Mouse (Mus musculus) midbrain, embryonic 15.5 days (tissue): ENCODE measurements around the gene Cic. TPM values are rescaled to one million over a fixed set of nuclear protein-coding genes. Genes with fewer than 3 reads are reported as not detected.

Experiments
- ATAC-seq: fragments of 200-750 bp; cut with Nextera tagmentation; replicated peaks from 2 replicates; pipeline ENCODE4 v1.8.0; 2017; ENCODE audit warnings: moderate TSS enrichment
- H3K27ac ChIP-seq: fragments of 300-500 bp; sonication (generic); 2 replicates; pipeline ENCODE4 v1.5.1; 2015; ENCODE audit warnings: mild to moderate bottlenecking, inconsistent platforms
- H3K27me3 ChIP-seq: fragments of 300-500 bp; sonication (generic); replicated peaks from 2 replicates; pipeline ENCODE4 v1.6.1; 2015; ENCODE audit warnings: inconsistent platforms
- H3K36me3 ChIP-seq: fragments of 300-500 bp; sonication (generic); replicated peaks from 2 replicates; pipeline ENCODE4 v1.6.1; 2015; ENCODE audit warnings: inconsistent platforms
- H3K4me1 ChIP-seq: fragments of 300-500 bp; sonication (generic); 2 replicates; pipeline ENCODE4 v1.6.1; 2015; ENCODE audit warnings: inconsistent platforms
- H3K4me2 ChIP-seq: fragments of 300-500 bp; sonication (generic); 2 replicates; pipeline ENCODE4 v1.6.1; 2015; ENCODE audit warnings: inconsistent platforms, mild to moderate bottlenecking, moderate library complexity
- H3K4me3 ChIP-seq: fragments of 300-500 bp; sonication (generic); 2 replicates; pipeline ENCODE4 v1.5.1; 2015; ENCODE audit warnings: mild to moderate bottlenecking, inconsistent platforms
- H3K9ac ChIP-seq: fragments of 300-500 bp; sonication (generic); 2 replicates; pipeline ENCODE4 v1.6.1; 2015; ENCODE audit warnings: mild to moderate bottlenecking, inconsistent platforms
- H3K9me3 ChIP-seq: fragments of 300-500 bp; sonication (generic); 2 replicates; pipeline ENCODE4 v1.6.1; 2016; ENCODE audit warnings: inconsistent platforms
- WGBS: fragments of 180-500 bp; shearing (Covaris S2); methylation state at CpG from one replicate; pipeline ENCODE4 v1.1.7; 2015; ENCODE audit warnings: mixed read lengths; 5-methylcytosine and 5-hydroxymethylcytosine counted together
- polyA plus RNA-seq: library from polyadenylated mRNA; unstranded; fragments of >200 nt; fragmentation: Nextera tagmentation; extraction: Ambion mirVana; gene quantifications from 2 replicates; pipeline ENCODE4 v1.2.1, GENCODE M21; 2015

Cic gene
- polyA plus RNA-seq, 1 experiment from 2014 or later, result 45.9 TPM

DNA sequence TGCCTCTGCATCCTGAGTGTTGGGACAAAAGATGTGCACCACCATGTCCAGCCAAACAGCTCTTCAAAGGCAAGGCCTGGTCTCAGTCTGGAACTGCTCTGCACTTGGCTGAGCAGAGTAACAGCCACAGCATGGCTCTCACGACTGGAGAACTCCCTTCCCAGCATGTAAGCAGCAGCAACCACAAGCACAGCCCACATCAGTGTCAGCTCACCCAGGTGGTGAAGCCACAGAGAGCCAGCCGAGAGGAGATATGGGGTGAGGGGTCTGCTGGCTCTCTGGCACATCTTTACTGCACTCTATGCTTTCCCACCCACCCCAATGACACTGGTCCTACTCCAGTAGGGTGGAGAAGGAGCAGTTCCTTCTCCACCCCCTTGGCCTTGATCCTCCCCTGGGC, 34.4 kb upstream of the Cic start:
- Histone ChIP-seq H3K4me2 (no peak overlapping the region), H3K27me3 (no peaks in the 10 kb centered on the region), H3K4me3 (no peak overlapping the region), H3K9ac (no peak overlapping the region), H3K9me3 (no peaks in the 10 kb centered on the region), H3K27ac (no peak overlapping the region), H3K36me3 (peaks cover 54% of the 10 kb centered on the region), H3K4me1 (peaks cover 28% of the 10 kb centered on the region)
- no peak for ATAC-seq
- WGBS, result 83% methylated on average over 2 of the region's 2 CpGs

DNA sequence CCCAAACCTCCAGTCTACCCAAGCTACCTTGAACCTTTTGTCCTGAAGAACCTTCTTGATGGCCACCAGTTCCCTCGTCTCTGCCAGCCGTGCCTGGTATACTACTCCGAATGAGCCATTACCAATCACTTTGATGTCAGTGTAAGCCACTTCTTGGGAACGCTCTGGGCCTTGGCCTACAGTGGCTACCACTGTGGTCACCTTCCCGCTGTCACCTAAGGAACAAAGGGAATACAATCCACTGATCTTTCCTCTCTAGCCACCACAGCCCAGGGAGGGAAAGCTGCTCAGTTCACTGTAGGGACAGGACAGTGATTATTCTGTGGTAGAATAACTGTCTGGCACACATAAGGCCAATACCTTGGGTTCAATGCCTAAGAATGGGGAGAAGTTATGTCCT, 32.0 kb upstream of the Cic start:
- H3K36me3 ChIP-seq, result peaks cover 37% of the 10 kb centered on the region
- H3K9ac ChIP-seq, result no peak overlapping the region; the same call in 1 of the 2 replicates
- H3K4me1 ChIP-seq, result peaks cover 40% of the 10 kb centered on the region
- no peak overlapping the region for H3K4me2 ChIP-seq
- no peak overlapping the region for H3K27ac ChIP-seq
- 0 out of 2 replicates have a peak overlapping the region, but pooled peaks have one; percentile 3 for H3K4me3 ChIP-seq
- no peaks in the 10 kb centered on the region for H3K27me3 ChIP-seq
- no peak for ATAC-seq
- H3K9me3 ChIP-seq, result no peaks in the 10 kb centered on the region
- WGBS, result 92% methylated on average over 5 of the region's 5 CpGs

GRCm38 (mm10) chr7:25237249-25238014, 30.1 kb upstream of the Cic start, which contains the start of gene Gsk3a:
Gene Gsk3a (minus strand): TSS chr7:25237851.
- H3K4me1 ChIP-seq, result peaks cover 40% of the 10 kb centered on the region
- peak within 1 kb of the TSS; percentile 85 for H3K27ac ChIP-seq

DNA sequence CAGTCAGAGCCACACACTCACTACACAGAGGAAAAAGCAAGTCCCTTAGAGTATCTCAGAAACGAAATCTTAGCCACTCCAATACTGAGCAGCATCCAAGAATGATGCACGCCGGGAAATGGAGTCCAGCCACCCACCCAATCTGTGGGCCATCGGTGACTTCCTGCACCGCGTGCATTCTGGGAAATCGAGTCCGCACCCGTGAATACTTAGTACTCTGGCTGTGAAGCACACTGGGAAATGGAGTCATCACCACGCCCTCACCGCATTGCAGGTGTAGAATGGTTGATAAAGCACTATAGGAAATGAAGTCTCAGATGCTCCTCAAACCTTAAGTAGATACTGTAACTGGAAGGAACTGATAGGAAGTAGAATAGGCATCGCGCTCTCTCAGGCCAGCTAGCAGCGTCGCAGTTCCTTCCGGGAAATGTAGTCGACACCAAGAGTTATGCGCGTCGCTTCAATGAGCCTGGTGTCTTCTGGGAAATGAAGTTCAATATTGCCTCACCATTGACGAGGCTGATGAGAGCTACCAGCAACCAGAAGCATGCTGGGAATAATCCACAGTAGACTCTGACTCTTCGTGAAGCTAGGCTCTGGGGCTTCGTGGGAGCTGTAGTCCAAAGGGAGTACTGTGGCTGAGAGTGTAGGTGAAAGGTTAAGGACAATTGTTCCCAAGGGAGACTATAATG, 29.3 kb upstream of the Cic start:
- H3K36me3 ChIP-seq, result peaks cover 12% of the 10 kb centered on the region; the same call in 1 of the 2 replicates
- peak overlapping the region; percentile 92 for H3K4me3 ChIP-seq
- peak; percentile 93 for ATAC-seq
- peaks cover 40% of the 10 kb centered on the region for H3K4me1 ChIP-seq
- peak overlapping the region; percentile 98; the same call in 1 of the 2 replicates for H3K9ac ChIP-seq
- under 1% methylated on average over 23 of the region's 23 CpGs for WGBS
- H3K27ac ChIP-seq, result peak overlapping the region; percentile 85
- no peaks in the 10 kb centered on the region for H3K27me3 ChIP-seq
- H3K9me3 ChIP-seq, result no peaks in the 10 kb centered on the region
- H3K4me2 ChIP-seq, result peak overlapping the region; percentile 76

More at GRCm38 (mm10) chr7:25237249-25238014, 30.1 kb upstream of the Cic start, which contains the start of gene Gsk3a:
- Histone ChIP-seq H3K9me3 (no peaks in the 10 kb centered on the region), H3K27me3 (no peaks in the 10 kb centered on the region), H3K4me3 (peak within 1 kb of the TSS; percentile 92), H3K4me2 (peak within 1 kb of the TSS; percentile 76), H3K9ac (peak within 1 kb of the TSS; percentile 98), H3K36me3 (peaks cover 19% of the 10 kb centered on the region; the same call in 1 of the 2 replicates)
- WGBS, result under 1% methylated on average over 75 of the region's 76 CpGs
- peak; percentile 90 for ATAC-seq

GRCm38 (mm10) chr7:25238829-25239623, 28.5 kb upstream of the Cic start:
- Histone ChIP-seq H3K4me1 (peaks cover 40% of the 10 kb centered on the region), H3K36me3 (0 out of 2 replicates have a peak, but pooled peaks cover 7% of the 10 kb centered on the region), H3K27ac (peak overlapping the region; percentile 85), H3K27me3 (no peaks in the 10 kb centered on the region), H3K9ac (peak overlapping the region; percentile 15; the same call in 1 of the 2 replicates), H3K4me2 (peak overlapping the region; percentile 76), H3K4me3 (peak overlapping the region; percentile 92), H3K9me3 (no peaks in the 10 kb centered on the region)
- ATAC-seq, result peak; percentile 58
- 4% methylated on average over 30 of the region's 30 CpGs for WGBS

- Histone ChIP-seq H3K36me3 (no peaks in the 10 kb centered on the region), H3K27ac (no peak overlapping the region), H3K27me3 (no peaks in the 10 kb centered on the region), H3K4me1 (peaks cover 26% of the 10 kb centered on the region), H3K9me3 (no peaks in the 10 kb centered on the region), H3K4me2 (no peak overlapping the region), H3K9ac (no peak overlapping the region), H3K4me3 (no peak overlapping the region)
- 59% methylated on average over 7 of the region's 7 CpGs for WGBS
- ATAC-seq, result no peak
Observed at GRCm38 (mm10) chr7:25240631-25241030, 26.9 kb upstream of the Cic start.

DNA sequence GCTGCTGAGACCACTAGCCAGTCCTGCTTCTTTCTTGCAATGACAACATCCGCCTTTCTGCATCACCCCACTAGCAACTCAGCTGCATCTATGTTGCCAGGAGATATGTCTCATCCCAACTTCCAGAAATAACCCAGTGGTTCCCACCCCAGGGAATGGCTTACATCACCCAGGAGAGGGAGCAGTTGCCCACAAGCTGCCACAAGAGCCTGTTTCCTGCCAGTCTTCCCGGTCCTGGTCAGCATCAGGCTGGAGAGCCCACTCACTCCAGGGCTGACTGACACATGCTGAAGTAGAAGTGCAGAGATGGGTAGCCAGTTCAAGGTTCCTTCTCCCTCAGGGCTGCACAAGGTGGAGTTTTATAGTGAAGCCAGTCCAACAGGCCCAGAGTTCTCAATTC, 26.4 kb upstream of the Cic start:
- no peak overlapping the region for H3K27ac ChIP-seq
- WGBS, result 31% methylated on average over 2 of the region's 2 CpGs
- no peak overlapping the region for H3K9ac ChIP-seq
- H3K9me3 ChIP-seq, result no peaks in the 10 kb centered on the region
- ATAC-seq, result no peak
- H3K27me3 ChIP-seq, result no peaks in the 10 kb centered on the region
- peaks cover 26% of the 10 kb centered on the region for H3K4me1 ChIP-seq
- H3K4me2 ChIP-seq, result no peak overlapping the region
- no peaks in the 10 kb centered on the region for H3K36me3 ChIP-seq
- no peak overlapping the region for H3K4me3 ChIP-seq

- no peak overlapping the region for H3K27ac ChIP-seq
- no peaks in the 10 kb centered on the region for H3K27me3 ChIP-seq
- no peak for ATAC-seq
- H3K9ac ChIP-seq, result no peak overlapping the region
- no peaks in the 10 kb centered on the region for H3K9me3 ChIP-seq
- peaks cover 39% of the 10 kb centered on the region for H3K4me1 ChIP-seq
- WGBS, result 97% methylated on average over 4 of the region's 4 CpGs
- no peaks in the 10 kb centered on the region for H3K36me3 ChIP-seq
- no peak overlapping the region for H3K4me2 ChIP-seq
- H3K4me3 ChIP-seq, result no peak overlapping the region
Observed at GRCm38 (mm10) chr7:25243361-25243760, 24.1 kb upstream of the Cic start.

GRCm38 (mm10) chr7:25244562-25245369, 22.7 kb upstream of the Cic start:
- Histone ChIP-seq H3K9me3 (no peaks in the 10 kb centered on the region), H3K36me3 (no peaks in the 10 kb centered on the region), H3K9ac (no peak overlapping the region), H3K4me3 (no peak overlapping the region), H3K4me1 (peaks cover 36% of the 10 kb centered on the region), H3K4me2 (no peak overlapping the region), H3K27ac (no peak overlapping the region), H3K27me3 (no peaks in the 10 kb centered on the region)
- WGBS, result 90% methylated on average over 30 of the region's 30 CpGs
- no peak for ATAC-seq

- H3K9me3 ChIP-seq, result no peaks in the 10 kb centered on the region
- no peak overlapping the region for H3K9ac ChIP-seq
- H3K27me3 ChIP-seq, result no peaks in the 10 kb centered on the region
- peaks cover 48% of the 10 kb centered on the region for H3K4me1 ChIP-seq
- peak overlapping the region; percentile 100; the same call in 1 of the 2 replicates for H3K4me2 ChIP-seq
- peak overlapping the region; percentile 82 for H3K27ac ChIP-seq
- WGBS, result 65% methylated on average over 20 of the region's 20 CpGs
- no peaks in the 10 kb centered on the region for H3K36me3 ChIP-seq
- ATAC-seq, result no peak
- H3K4me3 ChIP-seq, result 0 out of 2 replicates have a peak overlapping the region, but pooled peaks have one; percentile 2
Observed at GRCm38 (mm10) chr7:25246079-25246758, 21.3 kb upstream of the Cic start.

- Histone ChIP-seq H3K27ac (peak overlapping the region; percentile 82), H3K4me1 (peaks cover 53% of the 10 kb centered on the region), H3K36me3 (no peaks in the 10 kb centered on the region), H3K27me3 (no peaks in the 10 kb centered on the region), H3K4me3 (0 out of 2 replicates have a peak overlapping the region, but pooled peaks have one; percentile 2), H3K9me3 (no peaks in the 10 kb centered on the region), H3K4me2 (peak overlapping the region; percentile 100), H3K9ac (no peak overlapping the region)
- no peak for ATAC-seq
- 45% methylated on average over 4 of the region's 4 CpGs for WGBS
Observed at GRCm38 (mm10) chr7:25246759-25247137, 20.8 kb upstream of the Cic start.
